Mouse (Mus musculus): ENCODE data around the gene Prmt1.

Prmt1 gene

GRCm38 (mm10) chr7:44942904-44943303 lies 43.5 kb downstream of the Prmt1 start, which contains the start of gene Tsks:
Gene Tsks (plus strand): TSS chr7:44943204.
- Histone ChIP-seq H3K27me3 (ENCODE audit: insufficient read depth, low read length) (no peaks in the 10 kb centered on the region), H3K9me3 (ENCODE audit: low read length) (no peaks in the 10 kb centered on the region), H3K4me3 (replicated peaks; ENCODE audit: low read length) (peak within 1 kb of the TSS; percentile 29; the same call in 1 of the 2 replicates), H3K36me3 (ENCODE audit: insufficient read depth, low read length) (no peaks in the 10 kb centered on the region), H3K4me1 (replicated peaks; ENCODE audit: low read depth, low read length) (peaks cover 18% of the 10 kb centered on the region)
- TF ChIP-seq CTCF (conservative IDR thresholded peaks at IDR 0.05; ENCODE audit: low read length) (no peak), POU5F1 (IDR thresholded peaks at IDR 0.05; ENCODE audit: borderline replicate concordance, low read length) (no peak), NANOG (IDR thresholded peaks at IDR 0.05; ENCODE audit: borderline replicate concordance, low read length) (no peak)

- Histone ChIP-seq H3K4me1 (replicated peaks; ENCODE audit: low read depth, low read length) (peaks cover 15% of the 10 kb centered on the region), H3K9me3 (ENCODE audit: low read length) (no peaks in the 10 kb centered on the region), H3K4me3 (replicated peaks; ENCODE audit: low read length) (no peak overlapping the region), H3K36me3 (ENCODE audit: insufficient read depth, low read length) (no peaks in the 10 kb centered on the region), H3K27me3 (ENCODE audit: insufficient read depth, low read length) (no peaks in the 10 kb centered on the region)
- TF ChIP-seq NANOG (IDR thresholded peaks at IDR 0.05; ENCODE audit: borderline replicate concordance, low read length) (no peak), CTCF (conservative IDR thresholded peaks at IDR 0.05; ENCODE audit: low read length) (no peak), POU5F1 (IDR thresholded peaks at IDR 0.05; ENCODE audit: borderline replicate concordance, low read length) (no peak)
Observed at GRCm38 (mm10) chr7:44938680-44939079, 47.7 kb downstream of the Prmt1 start.

- H3K27me3 ChIP-seq (ENCODE audit: insufficient read depth, low read length), result no peaks in the 10 kb centered on the region
- TF ChIP-seq POU5F1 (IDR thresholded peaks at IDR 0.05; ENCODE audit: borderline replicate concordance, low read length), result no peak
- TF ChIP-seq NANOG (IDR thresholded peaks at IDR 0.05; ENCODE audit: borderline replicate concordance, low read length), result no peak
- no peak for TF ChIP-seq CTCF (conservative IDR thresholded peaks at IDR 0.05; ENCODE audit: low read length)
- peak within 1 kb of the TSS; percentile 99 for H3K4me3 ChIP-seq (replicated peaks; ENCODE audit: low read length)
- peaks cover 17% of the 10 kb centered on the region for H3K36me3 ChIP-seq (ENCODE audit: insufficient read depth, low read length)
- H3K4me1 ChIP-seq (replicated peaks; ENCODE audit: low read depth, low read length), result peaks cover 45% of the 10 kb centered on the region
- no peaks in the 10 kb centered on the region for H3K9me3 ChIP-seq (ENCODE audit: low read length)
Observed at GRCm38 (mm10) chr7:44929204-44930151, 56.9 kb downstream of the Prmt1 start, which contains the start of gene Ap2a1. Gene Ap2a1 (minus strand): TSS chr7:44929496.

DNA sequence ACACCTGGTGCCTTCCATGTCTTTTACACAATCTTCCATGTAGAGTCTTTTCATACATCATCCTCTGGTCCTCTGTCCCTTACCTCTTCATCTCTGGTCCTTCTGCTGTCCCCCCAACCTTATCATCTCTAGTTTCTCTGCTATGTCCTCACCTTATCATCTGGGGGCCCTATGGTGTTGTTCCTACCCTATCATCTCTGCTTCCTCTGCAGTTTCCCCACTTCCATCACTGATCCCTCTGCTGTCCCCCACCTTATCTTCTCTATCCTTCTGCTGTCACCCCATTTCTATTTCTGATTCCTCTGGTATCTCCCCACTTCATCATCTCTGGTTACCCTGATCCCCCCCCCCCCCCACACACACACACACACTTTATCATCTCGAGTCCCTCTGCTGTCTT lies 57.8 kb downstream of the Prmt1 start:
- no peak for TF ChIP-seq POU5F1 (IDR thresholded peaks at IDR 0.05; ENCODE audit: borderline replicate concordance, low read length)
- TF ChIP-seq NANOG (IDR thresholded peaks at IDR 0.05; ENCODE audit: borderline replicate concordance, low read length), result no peak
- no peak for TF ChIP-seq CTCF (conservative IDR thresholded peaks at IDR 0.05; ENCODE audit: low read length)
- no peaks in the 10 kb centered on the region for H3K9me3 ChIP-seq (ENCODE audit: low read length)
- H3K36me3 ChIP-seq (ENCODE audit: insufficient read depth, low read length), result peaks cover 24% of the 10 kb centered on the region
- H3K27me3 ChIP-seq (ENCODE audit: insufficient read depth, low read length), result no peaks in the 10 kb centered on the region
- peak overlapping the region; percentile 99 for H3K4me3 ChIP-seq (replicated peaks; ENCODE audit: low read length)
- H3K4me1 ChIP-seq (replicated peaks; ENCODE audit: low read depth, low read length), result peaks cover 45% of the 10 kb centered on the region

Data from E14TG2a.4 (cell line).